Mouse (Mus musculus) thymus, adult 2 months (tissue): ENCODE data around the gene 1810046K07Rik.

Source experiments
- CTCF ChIP-seq: fragments of 200-500 bp; IDR thresholded peaks from 2 replicates; pipeline ENCODE4 v1.5.1; 2012; ENCODE audit warnings: mild to moderate bottlenecking, control low read depth, low read length, moderate library complexity, borderline replicate concordance; ENCODE audit not compliant: control insufficient read depth, poor library complexity, insufficient read depth; ENCODE audit errors: extremely low read depth
- POLR2A ChIP-seq: fragments of 200-500 bp; IDR thresholded peaks from 2 replicates; pipeline ENCODE4 v1.6.1; 2012; ENCODE audit warnings: mild to moderate bottlenecking, low read length, control low read depth, moderate library complexity; ENCODE audit not compliant: control insufficient read depth, poor library complexity, insufficient read depth; ENCODE audit errors: extremely low read depth

GRCm38 (mm10) chr9:51369560-51369959, 40.8 kb upstream of the 1810046K07Rik start:
- TF ChIP-seq CTCF (no peak), POLR2A (no peak)
